Mouse (Mus musculus) right cerebral cortex, postnatal 10 days (tissue): ENCODE measurements at regions not wholly inside any gene's neighbourhood (a gene's known extent, or its start where the extent isn't known, plus 50 kb on each side); places are given as distances from the start of the nearest gene placed in this dataset.

Source experiments
- DNase-seq, 2 experiments: peaks; one replicate each; pipeline ENCODE4 v3.0.0; 2021; ENCODE audit warnings: low spot score in 2 of 2

- DNase-seq, result no peak
Observed at GRCm38 (mm10) chr1:78876156-78876555, 59.6 kb downstream of the Kcne4 start.

DNA sequence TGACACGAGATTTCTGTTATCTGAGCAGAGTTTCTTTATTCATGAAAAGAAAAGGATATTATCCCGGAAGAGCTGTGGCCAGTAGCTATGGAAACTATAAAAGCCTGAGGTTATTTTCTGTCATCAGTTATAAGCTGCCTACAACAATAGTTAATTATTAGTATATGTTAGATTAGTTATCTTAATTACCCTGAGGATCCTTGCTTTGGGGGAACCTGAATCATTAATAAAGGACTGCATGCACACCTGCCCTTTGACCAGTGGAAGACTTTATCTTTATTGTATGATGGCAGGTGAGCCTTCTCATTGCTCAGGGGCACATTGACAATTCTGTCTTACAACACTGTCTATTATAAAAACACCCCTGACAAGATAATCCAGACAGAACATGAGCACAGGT lies 62.7 kb downstream of the Kcne4 start:
- no peak for DNase-seq

GRCm38 (mm10) chr1:78882455-78882854 lies 65.9 kb downstream of the Kcne4 start:
- peak in 1 of 2 experiments; percentile 35 for DNase-seq

DNA sequence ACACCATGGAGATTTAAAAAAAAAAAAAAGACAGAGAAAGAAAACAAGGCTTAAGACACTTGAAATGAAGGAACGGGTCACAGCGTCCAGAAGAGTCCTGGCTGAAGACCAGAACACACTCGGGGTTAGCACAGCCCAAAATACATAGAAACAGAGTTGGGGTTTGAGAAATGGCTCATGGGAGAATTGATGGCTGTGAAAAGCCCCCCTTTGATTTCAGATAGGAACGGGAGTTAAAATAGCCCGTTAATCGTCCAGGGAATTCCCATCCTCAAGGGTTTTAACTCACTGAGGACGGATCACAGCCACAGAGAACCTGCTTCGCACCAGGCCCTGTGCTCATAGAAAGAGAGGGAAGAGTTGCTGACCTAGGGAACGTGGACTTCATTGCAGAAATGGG lies 72.7 kb downstream of the Kcne4 start:
- DNase-seq, result no peak

DNA sequence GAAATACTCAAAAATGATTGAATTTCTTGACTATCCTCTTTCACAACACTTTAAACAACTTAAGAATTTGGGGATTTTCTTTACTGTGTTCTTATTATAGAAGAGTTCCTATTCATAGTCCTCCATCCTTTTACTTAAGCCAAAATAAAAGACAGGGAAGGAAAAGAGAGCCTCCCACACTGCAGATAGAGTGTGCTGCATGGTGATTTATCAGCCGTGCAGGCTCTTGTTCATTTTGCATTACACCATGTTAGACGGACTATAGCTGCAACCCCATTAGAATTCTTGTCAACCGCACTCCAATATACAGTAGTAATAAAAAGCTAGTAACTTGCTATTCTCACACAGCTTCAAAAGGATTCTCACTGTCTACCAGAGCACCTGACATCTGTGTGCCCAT lies 74.8 kb downstream of the Kcne4 start:
- DNase-seq, result no peak

DNA sequence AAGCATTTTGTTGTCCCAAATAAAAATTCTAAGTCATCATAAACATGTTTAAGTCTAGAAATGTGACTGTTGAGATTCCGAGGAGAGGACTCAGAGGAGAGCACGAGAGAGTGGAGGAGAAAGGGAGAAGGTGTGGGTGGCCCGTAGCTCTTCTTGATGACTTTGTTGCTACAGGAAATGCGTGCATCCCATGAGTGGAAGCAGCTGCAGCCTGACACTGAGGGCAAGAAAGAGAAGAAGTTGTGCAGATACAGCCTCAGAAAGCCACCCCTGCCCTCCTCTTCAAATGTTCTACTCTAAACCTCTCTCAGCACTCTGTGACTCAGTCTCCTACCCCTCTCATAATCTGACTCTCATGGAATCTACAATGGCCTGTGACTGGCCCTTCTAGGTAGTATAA lies 77.7 kb downstream of the Kcne4 start:
- no peak for DNase-seq

DNA sequence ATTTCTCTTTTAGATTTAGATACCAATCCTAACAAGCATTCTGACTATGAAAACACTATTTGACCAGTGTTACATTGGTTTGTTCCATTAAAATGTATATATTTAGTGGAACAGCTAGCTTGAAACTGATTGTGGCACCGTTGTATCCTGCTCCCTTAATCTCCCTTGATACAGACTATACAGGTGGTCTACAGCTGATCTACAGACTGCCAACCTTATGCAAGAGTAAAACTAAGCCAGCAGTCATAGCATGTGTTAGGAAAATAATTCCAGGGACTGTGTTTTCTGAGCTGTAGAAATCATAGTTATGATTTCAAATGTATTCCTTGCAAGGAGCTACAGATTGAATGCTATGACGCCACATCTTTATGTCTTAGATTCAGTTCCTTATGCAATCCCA lies 78.6 kb downstream of the Kcne4 start:
- no peak for DNase-seq

DNA sequence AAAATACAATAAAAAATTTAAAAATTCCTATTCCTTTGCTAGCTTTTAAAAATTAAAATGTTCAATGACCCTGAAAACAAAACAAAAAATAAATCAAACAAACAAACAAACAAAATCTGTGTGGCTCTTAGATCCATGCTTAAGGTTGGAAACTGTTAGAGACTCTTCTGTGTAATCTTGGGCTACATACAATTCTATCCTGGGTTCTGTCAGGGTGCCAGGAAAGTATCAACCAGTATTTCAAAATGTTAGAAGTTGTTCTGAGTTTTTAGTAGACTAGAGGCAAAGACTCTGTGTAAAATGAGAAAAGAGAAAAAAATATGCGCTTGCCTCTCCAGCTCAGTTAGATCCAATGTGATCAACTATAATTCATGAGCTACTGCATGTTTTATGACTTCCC lies 91.0 kb downstream of the Kcne4 start:
- no peak for DNase-seq

GRCm38 (mm10) chr1:78907991-78908390 lies 91.4 kb downstream of the Kcne4 start:
- DNase-seq, result no peak

- no peak for DNase-seq
Observed at GRCm38 (mm10) chr1:78913791-78914190, 97.2 kb downstream of the Kcne4 start.

- DNase-seq, result no peak
Observed at GRCm38 (mm10) chr1:78919863-78920262, 103.3 kb downstream of the Kcne4 start.

DNA sequence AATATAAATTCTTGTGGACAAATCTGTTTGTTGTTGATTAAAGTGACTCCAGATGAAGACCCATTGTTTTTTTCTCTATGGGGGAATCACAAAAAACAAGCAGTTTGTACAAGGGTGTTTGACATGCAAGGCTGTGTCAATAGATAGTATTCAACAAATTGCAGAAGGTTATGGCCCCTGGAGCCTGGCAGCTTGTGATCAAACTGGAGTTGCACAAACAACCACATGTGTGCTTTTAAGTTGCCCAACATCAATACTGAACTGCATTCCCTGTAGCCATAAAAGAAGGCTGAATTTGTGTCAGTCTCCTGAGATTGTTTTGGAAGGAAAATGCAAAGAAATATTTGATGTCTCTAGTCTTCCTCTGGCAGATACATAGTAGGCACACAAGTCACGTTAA lies 113.4 kb downstream of the Kcne4 start:
- DNase-seq, result no peak

DNA sequence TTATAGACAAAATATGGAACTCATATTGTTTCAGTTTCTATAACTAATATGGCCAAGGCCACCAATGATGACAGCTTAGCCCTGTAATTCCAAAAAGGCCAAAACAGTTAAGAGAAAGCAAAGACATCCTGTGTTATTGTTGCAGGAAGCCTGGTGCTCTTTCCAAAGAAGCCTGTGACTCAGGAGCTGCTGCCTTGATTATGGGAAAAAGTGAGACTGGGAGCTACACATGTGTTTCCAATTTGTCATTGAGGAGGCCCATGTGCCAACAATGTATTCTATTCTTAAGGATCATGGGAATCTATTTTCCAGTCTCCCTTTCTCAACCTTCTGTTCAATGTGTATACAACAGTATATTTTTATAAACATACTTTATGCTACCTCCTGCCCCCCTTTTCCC lies 123.3 kb downstream of the Kcne4 start:
- no peak for DNase-seq

GRCm38 (mm10) chr1:78945588-78945987 lies 129.0 kb downstream of the Kcne4 start:
- no peak for DNase-seq

- peak; percentile 52 to 55 for DNase-seq
Observed at GRCm38 (mm10) chr1:78980051-78980450, 163.5 kb downstream of the Kcne4 start.
